Mouse (Mus musculus) NIH3T3 (cell line): ENCODE measurements around the gene Tspoap1.

Experiments used
- DNase-seq: peaks from one replicate; pipeline ENCODE4 v3.0.0-alpha.2; 2012; ENCODE audit warnings: low read depth

Gene Tspoap1

DNA sequence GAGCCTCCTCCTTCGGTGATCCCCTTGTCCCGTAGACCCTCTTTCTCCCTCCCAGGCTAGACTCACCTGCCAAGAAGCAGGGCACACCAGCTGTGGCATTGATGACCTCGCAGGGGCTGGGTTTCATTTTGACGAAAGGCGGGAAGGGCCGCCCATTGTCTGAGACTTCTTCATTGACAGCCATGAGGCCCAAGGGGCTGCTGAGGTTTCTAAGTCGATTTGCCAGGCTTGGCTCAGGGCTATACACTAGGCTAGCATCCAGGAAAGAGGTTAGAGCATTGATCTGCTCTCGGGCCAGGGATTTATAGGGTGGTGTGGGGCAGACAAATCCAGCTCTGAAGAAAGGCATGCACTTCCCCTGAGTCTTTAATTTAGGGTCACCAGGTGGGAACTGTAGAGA is 54.5 kb downstream of the Tspoap1 start:
- DNase-seq: no peak

DNA sequence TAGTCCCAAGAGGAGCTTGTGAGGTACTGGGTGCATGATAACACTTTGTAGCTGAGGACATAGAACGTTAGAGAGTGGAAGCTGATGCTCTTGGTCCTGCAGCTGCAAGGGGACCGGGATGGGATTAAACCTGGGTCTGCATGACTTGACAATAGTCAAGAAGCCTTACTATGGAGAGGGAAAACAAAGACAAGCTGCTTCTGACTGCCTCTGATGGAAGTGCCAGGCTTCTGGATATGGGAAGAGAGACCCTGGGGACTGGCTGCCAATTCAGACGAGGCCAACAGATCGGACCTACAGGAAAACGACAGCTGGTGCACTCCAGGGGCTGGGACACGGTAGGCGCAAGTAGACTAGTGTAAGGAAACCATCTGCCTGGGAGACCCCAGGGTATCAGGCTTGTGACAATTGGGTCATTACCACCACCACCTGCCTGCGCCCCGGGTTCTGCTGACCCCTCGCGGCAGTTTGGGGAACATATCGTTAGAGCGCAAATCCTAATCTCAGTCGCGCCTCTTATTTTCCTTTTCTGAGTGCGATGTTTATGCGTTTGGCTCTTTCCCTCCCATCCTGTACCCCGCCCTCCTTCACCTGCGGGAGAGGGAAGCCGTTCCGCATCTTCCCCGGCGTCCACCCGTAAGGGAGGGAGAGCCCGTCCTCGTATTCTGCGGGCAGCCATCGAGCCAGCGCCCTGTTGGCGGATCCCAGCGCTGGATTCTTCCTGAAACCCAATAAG is 56.5 kb downstream of the Tspoap1 start:
- no peak for DNase-seq

DNA sequence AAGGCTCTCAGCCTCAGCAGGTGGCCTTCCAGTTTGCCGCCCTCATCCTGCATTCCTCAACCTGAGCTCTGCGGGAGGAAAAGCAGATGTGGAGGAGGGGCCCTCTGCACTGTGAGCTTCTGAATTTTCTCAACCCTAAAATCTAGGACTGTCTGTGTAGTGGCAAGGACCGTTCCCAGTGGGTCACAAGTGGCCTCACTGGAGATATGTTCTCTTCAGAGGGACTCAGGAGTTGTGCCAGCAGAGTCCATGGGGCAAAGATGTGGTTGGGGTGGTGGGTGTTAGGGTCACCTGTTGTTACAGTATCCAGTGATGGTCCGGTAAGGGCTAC is 57.1 kb downstream of the Tspoap1 start:
- no peak for DNase-seq

DNA sequence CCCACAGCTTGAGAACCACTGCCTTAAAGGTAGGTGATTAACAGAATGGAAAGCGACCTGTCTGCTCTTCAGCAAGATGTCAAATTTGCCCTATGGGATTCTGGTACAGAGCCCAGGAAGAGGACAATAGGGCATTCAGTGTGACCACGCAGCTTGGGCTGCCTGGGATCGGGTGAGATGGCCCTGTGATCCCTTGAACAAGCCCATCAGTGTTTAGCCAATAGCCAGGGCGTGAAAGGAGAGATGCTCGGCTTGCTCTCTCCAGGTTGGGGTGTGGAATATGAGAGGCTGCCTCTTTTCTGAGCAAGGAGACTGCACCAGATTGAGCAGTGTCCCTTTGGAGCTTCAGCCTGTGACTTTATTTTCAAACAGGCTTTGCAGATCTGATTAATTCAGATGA is 61.2 kb downstream of the Tspoap1 start:
- DNase-seq: no peak

DNA sequence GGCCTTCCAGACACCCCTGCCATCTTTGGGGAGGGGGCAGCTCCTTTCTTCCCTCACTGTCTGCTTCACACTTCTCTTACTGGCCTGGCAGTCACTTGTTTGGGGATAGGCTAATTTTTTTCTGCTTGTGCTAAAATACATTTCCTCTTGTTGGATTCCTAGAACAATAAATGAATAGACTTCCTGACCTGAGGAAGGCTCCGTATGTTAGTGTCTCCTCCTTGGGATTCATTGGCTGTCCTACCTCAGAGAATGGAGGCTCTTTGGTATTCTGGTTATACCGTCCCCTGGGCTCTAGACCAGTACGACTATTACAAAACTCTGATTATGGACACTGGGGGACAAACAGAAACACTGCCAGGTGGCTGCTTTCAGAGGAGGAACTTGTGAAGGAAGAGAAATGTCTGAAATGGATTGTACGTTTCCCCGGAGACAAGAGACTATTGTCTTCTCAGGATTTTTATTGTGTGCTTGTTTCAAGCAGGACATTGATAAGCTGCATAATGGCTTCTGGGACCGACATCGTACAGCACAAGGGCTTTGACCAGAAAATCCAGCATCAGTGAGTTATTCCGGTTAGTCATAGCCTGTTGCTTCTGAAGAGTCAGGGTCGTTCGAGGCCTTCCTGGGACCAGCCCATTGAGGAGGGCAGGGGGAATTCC is 68.0 kb downstream of the Tspoap1 start, which contains the start of gene Lpo:
Gene Lpo (minus strand): TSS at position 51 of the 662 bp plus-strand sequence.
- no peak for DNase-seq
